Mouse (Mus musculus) limb, embryonic 12.5 days (tissue): ENCODE measurements around the gene Scyl2. TPM values are rescaled to one million over a fixed set of nuclear protein-coding genes. Genes with fewer than 3 reads are reported as not detected.

ENCODE experiments used
- ATAC-seq: fragments of 200-750 bp; cut with Nextera tagmentation; 2 replicates; pipeline ENCODE4 v1.8.0; 2017; ENCODE audit warnings: low read depth, moderate TSS enrichment; ENCODE audit not compliant: insufficient number of reproducible peaks, insufficient read depth, low FRiP score, low TSS enrichment
- H3K27ac ChIP-seq: fragments of 300-500 bp; sonication (generic); 2 replicates; pipeline ENCODE4 v1.5.1; 2016; ENCODE audit warnings: mild to moderate bottlenecking, moderate library complexity
- H3K27me3 ChIP-seq: fragments of 300-500 bp; sonication (generic); 2 replicates; pipeline ENCODE4 v1.6.1; 2016; ENCODE audit warnings: mild to moderate bottlenecking, moderate library complexity
- H3K36me3 ChIP-seq: fragments of 300-500 bp; sonication (generic); 2 replicates; pipeline ENCODE4 v1.6.1; 2016; ENCODE audit warnings: mild to moderate bottlenecking, moderate library complexity
- H3K4me1 ChIP-seq: fragments of 300-500 bp; sonication (generic); replicated peaks from 2 replicates; pipeline ENCODE4 v1.6.1; 2016
- H3K4me2 ChIP-seq: fragments of 300-500 bp; sonication (generic); 2 replicates; pipeline ENCODE4 v1.6.1; 2016; ENCODE audit warnings: mild to moderate bottlenecking, moderate library complexity
- H3K4me3 ChIP-seq: fragments of 300-500 bp; sonication (generic); replicated peaks from 2 replicates; pipeline ENCODE4 v1.5.1; 2016; ENCODE audit warnings: mild to moderate bottlenecking
- H3K9ac ChIP-seq: fragments of 300-500 bp; sonication (generic); replicated peaks from 2 replicates; pipeline ENCODE4 v1.6.1; 2016; ENCODE audit warnings: mild to moderate bottlenecking, moderate library complexity
- H3K9me3 ChIP-seq: fragments of 300-500 bp; sonication (generic); 2 replicates; pipeline ENCODE4 v1.6.1; 2016; ENCODE audit warnings: mild to moderate bottlenecking, moderate library complexity
- WGBS: fragments of 180-500 bp; shearing (Covaris S2); methylation state at CpG from one replicate; pipeline ENCODE4 v1.1.7; 2016; 5-methylcytosine and 5-hydroxymethylcytosine counted together
- polyA plus RNA-seq: library from polyadenylated mRNA; unstranded; fragments of >200 nt; fragmentation: Nextera tagmentation; extraction: Ambion mirVana; gene quantifications from 2 replicates; pipeline ENCODE4 v1.2.1, GENCODE M21; 2016

The Scyl2 gene
- polyA plus RNA-seq, 1 experiment from 2014 or later: 9.7 TPM

GRCm38 (mm10) chr10:89595514-89595913, 90.6 kb downstream of the Scyl2 start:
- ATAC-seq: no peak
- no peaks in the 10 kb centered on the region for H3K9me3 ChIP-seq
- H3K27ac ChIP-seq: no peak overlapping the region
- H3K4me2 ChIP-seq: no peak overlapping the region
- no peaks in the 10 kb centered on the region for H3K36me3 ChIP-seq
- no peak overlapping the region for H3K9ac ChIP-seq
- no peak overlapping the region for H3K4me3 ChIP-seq
- no peaks in the 10 kb centered on the region for H3K27me3 ChIP-seq
- no peaks in the 10 kb centered on the region for H3K4me1 ChIP-seq
- WGBS: 59% methylated on average over 1 of the region's 1 CpGs

DNA sequence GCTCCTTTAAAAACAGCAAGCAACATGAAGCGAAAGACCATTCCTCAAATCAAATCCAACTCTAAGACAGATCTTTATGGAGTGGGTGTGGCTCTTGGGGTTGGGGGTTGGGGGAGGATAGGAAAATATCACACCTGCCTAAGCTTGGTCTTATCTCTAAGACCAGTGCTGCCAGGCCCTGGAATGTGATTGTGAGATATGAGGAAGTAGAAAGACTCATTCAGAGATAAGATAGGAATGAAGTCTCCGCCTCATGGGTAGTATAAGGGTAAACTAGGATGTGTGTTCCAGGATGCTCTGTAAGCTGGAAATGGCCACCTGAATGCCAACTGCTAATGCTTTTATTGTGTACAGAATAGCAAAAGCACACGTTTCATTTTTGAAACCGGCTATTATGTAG, 91.8 kb downstream of the Scyl2 start:
- no peak overlapping the region for H3K27ac ChIP-seq
- no peak overlapping the region for H3K9ac ChIP-seq
- H3K4me1 ChIP-seq: no peaks in the 10 kb centered on the region
- no peak overlapping the region for H3K4me3 ChIP-seq
- no peaks in the 10 kb centered on the region for H3K27me3 ChIP-seq
- H3K36me3 ChIP-seq: no peaks in the 10 kb centered on the region
- H3K9me3 ChIP-seq: no peaks in the 10 kb centered on the region
- no peak overlapping the region for H3K4me2 ChIP-seq
- ATAC-seq: no peak
- WGBS: 85% methylated on average over 4 of the region's 4 CpGs

- H3K4me3 ChIP-seq: no peak overlapping the region
- no peak overlapping the region for H3K9ac ChIP-seq
- no peak overlapping the region for H3K4me2 ChIP-seq
- no peaks in the 10 kb centered on the region for H3K36me3 ChIP-seq
- H3K9me3 ChIP-seq: no peaks in the 10 kb centered on the region
- H3K27me3 ChIP-seq: no peaks in the 10 kb centered on the region
- H3K4me1 ChIP-seq: no peaks in the 10 kb centered on the region
- 60% methylated on average over 4 of the region's 4 CpGs for WGBS
- H3K27ac ChIP-seq: no peak overlapping the region
- no peak for ATAC-seq
Measured at GRCm38 (mm10) chr10:89592797-89593196, 93.3 kb downstream of the Scyl2 start.

DNA sequence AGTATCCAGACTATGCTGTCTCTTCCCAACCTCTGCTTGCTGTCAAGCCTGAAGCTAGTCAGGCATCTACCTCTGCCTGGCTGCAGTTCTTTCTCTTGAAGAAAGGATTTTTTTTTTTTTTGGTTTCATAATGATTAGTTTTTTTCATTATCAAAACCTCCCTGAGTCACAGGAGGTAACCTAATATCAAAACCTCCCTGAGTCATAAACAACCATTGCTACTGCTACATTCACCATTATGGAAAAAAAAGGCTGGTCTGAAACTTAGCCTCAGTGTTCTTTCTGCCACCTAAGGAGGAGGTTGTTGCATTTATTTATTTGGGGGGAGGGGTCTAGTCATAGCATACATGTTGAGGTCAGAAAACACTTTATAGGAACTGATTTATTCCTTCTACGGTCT, 96.2 kb downstream of the Scyl2 start:
- WGBS: 97% methylated on average over 1 of the region's 1 CpGs
- H3K27ac ChIP-seq: no peak overlapping the region
- H3K9ac ChIP-seq: no peak overlapping the region
- H3K27me3 ChIP-seq: no peaks in the 10 kb centered on the region
- no peak for ATAC-seq
- H3K36me3 ChIP-seq: no peaks in the 10 kb centered on the region
- H3K4me2 ChIP-seq: no peak overlapping the region
- no peak overlapping the region for H3K4me3 ChIP-seq
- no peaks in the 10 kb centered on the region for H3K4me1 ChIP-seq
- no peaks in the 10 kb centered on the region for H3K9me3 ChIP-seq

Other genes starting within 250 kb of the Scyl2 start
- 14.6 and 15.0 TPM in 2 replicates for gene Gas2l3, start 242.3 kb downstream of the Scyl2 start, polyA plus RNA-seq
- not detected in 2 replicates for gene Nr1h4, start 152.7 kb downstream of the Scyl2 start, polyA plus RNA-seq
- not detected in 2 replicates for gene Slc17a8, start 65.0 kb downstream of the Scyl2 start, polyA plus RNA-seq
- gene Actr6, start 46.0 kb upstream of the Scyl2 start, polyA plus RNA-seq: 37.8 and 40.7 TPM in 2 replicates
- gene Uhrf1bp1l, start 58.7 kb upstream of the Scyl2 start, polyA plus RNA-seq: 29.5 and 32.1 TPM in 2 replicates
- 1.4 and 1.8 TPM in 2 replicates for gene Anks1b, start 187.2 kb upstream of the Scyl2 start, polyA plus RNA-seq